Mouse (Mus musculus): ENCODE results near the gene E130218I03Rik.

DNA sequence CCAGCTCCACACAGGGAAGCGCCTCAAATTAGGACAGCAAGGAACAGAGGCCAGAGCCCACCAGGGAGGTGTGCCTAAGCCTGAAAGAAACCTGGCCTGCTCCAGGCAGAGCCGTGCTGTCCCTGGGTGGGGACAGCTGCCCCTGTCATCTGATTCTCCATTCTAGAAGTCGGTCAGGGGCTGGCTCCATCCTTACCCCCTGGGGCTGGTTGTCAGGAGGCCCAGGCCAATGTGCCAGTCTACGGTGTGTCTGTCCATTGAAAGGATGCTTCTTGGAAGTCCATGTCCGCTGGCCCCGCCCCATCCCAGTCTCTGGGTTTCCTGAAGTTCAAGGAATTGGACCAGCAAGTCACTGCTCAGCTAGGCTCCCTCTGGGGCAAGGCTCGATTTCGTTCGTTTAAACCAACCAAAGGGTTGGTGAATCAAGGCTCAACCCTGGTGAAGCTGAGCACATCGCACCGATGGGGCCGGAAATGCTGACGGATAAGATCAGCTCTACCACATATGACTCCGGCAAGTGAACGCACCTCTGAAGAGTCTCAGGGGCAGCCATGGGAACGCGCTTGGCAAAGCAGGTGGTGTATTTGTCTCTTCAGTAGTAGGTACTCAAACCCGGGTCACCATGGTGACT, 49.7 kb downstream of the E130218I03Rik start:
- TF ChIP-seq CTCF (IDR thresholded peaks at IDR 0.05; ENCODE audit: extremely low read depth, insufficient read depth, low read length) (no peak), POLR2A (IDR thresholded peaks at IDR 0.05; ENCODE audit: extremely low read depth, insufficient read depth, low read length) (no peak)

Measured in cortical plate, adult 2 months (tissue).